Mouse (Mus musculus): ENCODE data around the gene Gm3636.
"Not testable (repeated sequence)": the region's sequence is repeated elsewhere in the genome, so short reads cannot be mapped to it uniquely, and the experiment has no call there.

DNA sequence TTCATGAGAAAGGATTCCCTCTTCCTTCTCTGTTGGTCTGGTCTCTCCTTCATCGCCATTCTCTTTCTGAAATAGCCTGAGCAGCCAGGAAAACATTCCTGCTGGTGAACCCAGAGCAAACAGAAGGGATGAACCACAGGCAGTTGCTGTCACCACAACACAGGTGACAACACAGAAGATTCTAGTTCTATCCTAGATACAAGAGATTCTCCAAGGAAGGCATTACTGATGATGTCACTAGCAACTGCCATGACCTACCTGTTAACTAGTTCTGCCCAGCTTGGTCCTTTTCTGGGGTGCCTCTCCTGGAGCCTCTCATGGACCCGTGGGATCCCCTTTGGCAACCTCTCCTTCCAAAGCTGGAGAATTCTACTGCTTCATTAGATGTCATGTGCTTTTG lies at the start of gene Gm3636:
- TF ChIP-seq CTCF (IDR thresholded peaks at IDR 0.05; ENCODE audit: low read depth); EP300 (optimal IDR thresholded peaks at IDR 0.05): not testable (repeated sequence)
